Mouse (Mus musculus) testis, adult 2 months (tissue): ENCODE measurements around the gene Lnpep.

Source experiments
- CTCF ChIP-seq: fragments of 200-500 bp; IDR thresholded peaks from 2 replicates; pipeline ENCODE4 v1.5.1; 2012; ENCODE audit warnings: low read depth, mild to moderate bottlenecking, inconsistent platforms, low read length, moderate library complexity; ENCODE audit not compliant: control insufficient read depth, insufficient read depth, insufficient replicate concordance
- POLR2A ChIP-seq: fragments of 200-500 bp; IDR thresholded peaks from 2 replicates; pipeline ENCODE4 v1.6.1; 2012; ENCODE audit warnings: low read depth, mild to moderate bottlenecking, inconsistent platforms, low read length, moderate library complexity; ENCODE audit not compliant: control insufficient read depth

DNA sequence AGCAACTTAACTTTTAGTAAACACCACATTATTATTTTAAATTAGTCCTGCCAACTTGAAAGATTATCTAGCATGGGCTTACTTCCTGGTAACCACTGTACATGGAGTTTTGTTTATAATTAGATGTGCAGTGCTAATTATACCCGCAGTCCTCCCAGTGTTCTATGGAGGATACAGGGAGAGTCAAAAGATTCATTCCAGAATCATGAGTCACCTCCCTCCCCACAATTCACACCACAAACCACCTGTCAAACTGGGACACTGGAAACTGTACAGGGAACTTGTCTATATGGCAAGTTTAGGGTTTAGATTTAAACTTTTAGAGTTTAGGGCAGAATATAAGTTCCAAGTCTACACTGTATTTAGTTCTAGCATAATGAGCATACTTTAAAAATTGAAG lies 31.9 kb downstream of the Lnpep start:
- TF ChIP-seq CTCF: no peak
- TF ChIP-seq POLR2A: no peak
